Mouse (Mus musculus) stomach, embryonic 16.5 days (tissue): Measurements from ENCODE around the gene Runx1. TPM values are rescaled to one million over a fixed set of nuclear protein-coding genes. Genes with fewer than 3 reads are reported as not detected.

ENCODE experiments used
- ATAC-seq: fragments of 200-750 bp; cut with Nextera tagmentation; 2 replicates; pipeline ENCODE4 v1.8.0; 2017; ENCODE audit warnings: moderate number of reproducible peaks, moderate TSS enrichment; ENCODE audit not compliant: insufficient read depth, low FRiP score
- H3K27ac ChIP-seq: fragments of 300-500 bp; sonication (generic); 2 replicates; pipeline ENCODE4 v1.5.1; 2014; ENCODE audit warnings: low read length
- H3K27me3 ChIP-seq: fragments of 300-500 bp; sonication (generic); 2 replicates; pipeline ENCODE4 v1.6.1; 2014; ENCODE audit warnings: low read length, control low read depth, mixed read lengths; ENCODE audit not compliant: control insufficient read depth, insufficient read depth
- H3K36me3 ChIP-seq: fragments of 300-500 bp; sonication (generic); 2 replicates; pipeline ENCODE4 v1.6.1; 2014; ENCODE audit warnings: low read length; ENCODE audit not compliant: control insufficient read depth, insufficient read depth
- H3K4me1 ChIP-seq: fragments of 300-500 bp; sonication (generic); 2 replicates; pipeline ENCODE4 v1.6.1; 2014; ENCODE audit warnings: low read length, control low read depth, mixed read lengths; ENCODE audit not compliant: control insufficient read depth, insufficient read depth
- H3K4me2 ChIP-seq: fragments of 300-500 bp; sonication (generic); 2 replicates; pipeline ENCODE4 v1.6.1; 2014; ENCODE audit warnings: low read depth, low read length, mixed read lengths
- H3K4me3 ChIP-seq: fragments of 300-500 bp; sonication (generic); replicated peaks from 2 replicates; pipeline ENCODE4 v1.5.1; 2014; ENCODE audit warnings: mild to moderate bottlenecking, low read length
- H3K9ac ChIP-seq: fragments of 300-500 bp; sonication (generic); 2 replicates; pipeline ENCODE4 v1.6.1; 2014; ENCODE audit warnings: low read length
- H3K9me3 ChIP-seq: fragments of 300-500 bp; sonication (generic); replicated peaks from 2 replicates; pipeline ENCODE4 v1.6.1; 2016; ENCODE audit warnings: low read length, control low read depth; ENCODE audit not compliant: control insufficient read depth
- WGBS: fragments of 180-500 bp; shearing (Covaris S2); extraction: QIAGEN DNeasy Blood & Tissue Kit; methylation state at CpG from one replicate; pipeline ENCODE4 v1.1.7; 2014; 5-methylcytosine and 5-hydroxymethylcytosine counted together
- polyA plus RNA-seq: library from polyadenylated mRNA; unstranded; fragments of >200 nt; fragmentation: Nextera tagmentation; extraction: Ambion mirVana; gene quantifications from 2 replicates; pipeline ENCODE4 v1.2.1, GENCODE M21; 2015

Gene Runx1
- polyA plus RNA-seq, 1 experiment from 2014 or later = 9.6 TPM

DNA sequence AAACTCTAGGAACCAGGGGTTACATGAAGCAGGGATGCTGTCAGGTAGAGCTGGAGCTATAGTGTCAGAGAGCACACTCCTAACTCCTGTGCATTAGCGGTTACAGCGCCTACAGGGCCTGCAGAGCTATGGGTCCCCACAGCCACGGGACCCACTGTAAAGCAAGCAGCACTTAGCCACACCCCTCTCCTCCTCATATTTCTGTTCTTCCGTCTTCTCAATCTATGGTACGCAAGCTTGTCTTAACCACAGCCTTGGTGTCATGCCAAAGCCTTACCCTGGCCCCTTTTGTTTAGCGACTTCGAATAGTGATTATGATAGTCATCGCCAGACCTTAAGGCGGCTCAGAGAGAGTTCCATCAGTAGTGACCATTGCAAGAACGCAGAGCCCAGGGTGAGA, 244.2 kb downstream of the Runx1 start:
- no peaks in the 10 kb centered on the region for H3K9me3 ChIP-seq
- no peak overlapping the region for H3K9ac ChIP-seq
- 67% methylated on average over 10 of the region's 10 CpGs for WGBS
- no peaks in the 10 kb centered on the region for H3K27me3 ChIP-seq
- no peaks in the 10 kb centered on the region for H3K36me3 ChIP-seq
- peaks cover 5% of the 10 kb centered on the region; the same call in 1 of the 2 replicates for H3K4me1 ChIP-seq
- ATAC-seq = no peak
- no peak overlapping the region for H3K4me3 ChIP-seq
- no peak overlapping the region for H3K4me2 ChIP-seq
- no peak overlapping the region for H3K27ac ChIP-seq

DNA sequence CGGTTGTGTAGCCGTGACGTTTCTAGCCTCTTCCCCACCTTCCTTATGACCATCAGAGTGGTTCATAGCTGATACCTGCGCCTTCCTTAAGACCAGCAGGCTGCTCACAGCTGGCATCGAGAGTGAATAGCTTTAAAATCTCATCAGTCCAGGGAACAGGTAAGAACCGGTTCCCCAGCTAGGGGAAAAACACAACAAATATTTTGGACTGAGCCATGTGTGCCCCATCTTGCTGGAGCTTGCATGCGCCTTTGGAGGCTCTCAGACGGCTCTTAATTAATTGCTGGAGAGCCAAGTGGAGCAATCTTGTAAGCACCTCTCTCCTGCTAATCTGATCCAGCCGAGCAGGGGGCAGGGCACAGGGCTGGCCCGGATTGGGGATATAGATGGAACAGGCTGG, 245.0 kb downstream of the Runx1 start:
- H3K9ac ChIP-seq = no peak overlapping the region
- peaks cover 5% of the 10 kb centered on the region; the same call in 1 of the 2 replicates for H3K4me1 ChIP-seq
- 76% methylated on average over 10 of the region's 10 CpGs for WGBS
- no peaks in the 10 kb centered on the region for H3K36me3 ChIP-seq
- H3K9me3 ChIP-seq = no peaks in the 10 kb centered on the region
- H3K27me3 ChIP-seq = no peaks in the 10 kb centered on the region
- no peak overlapping the region for H3K4me2 ChIP-seq
- ATAC-seq = no peak
- H3K27ac ChIP-seq = no peak overlapping the region
- H3K4me3 ChIP-seq = no peak overlapping the region

DNA sequence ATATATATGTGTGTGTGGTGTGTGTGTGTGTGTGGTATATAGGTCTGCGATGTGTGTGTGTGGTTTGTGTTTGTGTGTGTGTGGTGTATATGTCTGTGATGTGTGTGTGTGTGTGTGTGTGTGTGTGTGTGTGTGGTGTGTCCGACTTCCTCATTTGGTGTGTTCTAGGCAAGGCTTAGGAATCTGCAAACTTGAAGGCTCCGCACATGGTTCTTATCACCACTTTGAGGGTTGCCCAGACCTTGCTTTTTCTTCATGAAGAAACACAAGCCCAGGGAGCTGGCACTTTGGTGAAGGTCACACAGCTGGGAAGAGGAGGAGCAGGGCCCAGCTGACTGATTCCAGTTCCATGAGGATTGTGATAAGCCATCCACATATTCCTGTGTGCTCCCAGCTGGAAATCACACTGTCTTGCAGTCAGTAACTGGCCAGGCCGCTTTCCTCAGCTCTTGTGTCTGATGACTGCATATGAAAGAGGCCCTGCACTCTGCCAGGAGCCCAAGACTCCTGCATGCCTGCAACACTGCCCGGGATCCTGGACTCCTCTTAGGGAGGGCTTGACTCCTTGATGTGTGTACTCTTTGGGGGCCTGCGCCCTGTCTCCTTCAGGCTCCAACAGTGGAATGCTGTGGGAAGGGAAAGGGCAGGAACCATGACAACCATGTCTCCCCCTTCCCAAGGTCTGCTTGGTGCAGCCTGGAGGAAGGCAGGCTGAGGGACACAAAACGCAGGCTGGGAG, 246.9 kb downstream of the Runx1 start:
- no peak for ATAC-seq
- H3K4me3 ChIP-seq = no peak overlapping the region
- H3K9me3 ChIP-seq = no peaks in the 10 kb centered on the region
- no peaks in the 10 kb centered on the region for H3K27me3 ChIP-seq
- H3K9ac ChIP-seq = no peak overlapping the region
- H3K4me2 ChIP-seq = no peak overlapping the region
- 65% methylated on average over 7 of the region's 7 CpGs for WGBS
- H3K36me3 ChIP-seq = no peaks in the 10 kb centered on the region
- H3K27ac ChIP-seq = no peak overlapping the region
- H3K4me1 ChIP-seq = peaks cover 5% of the 10 kb centered on the region; the same call in 1 of the 2 replicates

DNA sequence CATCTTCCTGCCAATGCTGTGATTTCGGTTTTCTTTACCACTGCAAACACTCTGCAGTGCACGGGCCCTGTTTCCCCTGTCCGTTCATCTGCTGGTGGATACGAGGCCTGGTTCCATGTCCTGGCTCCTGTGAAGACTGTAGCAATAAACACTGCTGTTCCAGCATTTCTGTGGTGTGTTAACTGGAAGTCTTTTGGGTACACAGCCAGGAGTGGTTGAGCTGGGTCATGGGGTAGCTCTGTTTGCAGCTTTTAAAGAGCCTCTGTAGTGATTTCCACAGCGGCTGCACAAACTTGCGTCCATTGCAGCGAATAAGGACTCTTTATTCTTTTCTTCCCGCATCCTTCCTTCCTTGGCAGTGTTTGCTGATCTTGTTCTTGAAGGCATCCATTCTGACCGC, 248.6 kb downstream of the Runx1 start:
- no peak overlapping the region for H3K9ac ChIP-seq
- no peak overlapping the region for H3K4me3 ChIP-seq
- 67% methylated on average over 9 of the region's 9 CpGs for WGBS
- H3K4me1 ChIP-seq = peaks cover 5% of the 10 kb centered on the region; the same call in 1 of the 2 replicates
- H3K27ac ChIP-seq = no peak overlapping the region; the same call in 1 of the 2 replicates
- H3K9me3 ChIP-seq = no peaks in the 10 kb centered on the region
- H3K36me3 ChIP-seq = no peaks in the 10 kb centered on the region
- no peaks in the 10 kb centered on the region for H3K27me3 ChIP-seq
- H3K4me2 ChIP-seq = no peak overlapping the region
- no peak for ATAC-seq

DNA sequence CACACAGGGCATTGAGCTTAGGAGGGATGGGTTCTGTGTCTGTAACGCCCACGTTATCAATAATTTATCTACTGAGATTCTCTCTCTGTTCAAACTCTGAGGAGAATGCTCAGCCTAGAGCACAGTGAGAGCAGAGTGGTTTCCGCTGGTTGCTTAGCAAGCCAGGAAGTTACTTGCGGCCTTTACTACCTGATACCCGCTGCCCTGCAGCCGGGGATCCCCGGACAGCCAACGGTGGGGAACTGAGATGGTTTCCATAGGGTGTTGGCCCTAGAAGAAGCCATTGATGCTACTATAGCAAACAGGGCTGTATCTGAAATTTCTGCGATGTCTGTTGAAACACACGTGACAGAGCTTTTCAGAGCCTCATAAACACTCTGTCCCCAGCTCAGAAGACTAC, 250.2 kb downstream of the Runx1 start:
- ATAC-seq = no peak
- 74% methylated on average over 10 of the region's 10 CpGs for WGBS
- no peak overlapping the region for H3K9ac ChIP-seq
- H3K27me3 ChIP-seq = no peaks in the 10 kb centered on the region
- no peak overlapping the region for H3K4me3 ChIP-seq
- H3K4me1 ChIP-seq = no peaks in the 10 kb centered on the region
- H3K9me3 ChIP-seq = no peaks in the 10 kb centered on the region
- H3K36me3 ChIP-seq = no peaks in the 10 kb centered on the region
- no peak overlapping the region for H3K27ac ChIP-seq
- no peak overlapping the region for H3K4me2 ChIP-seq

DNA sequence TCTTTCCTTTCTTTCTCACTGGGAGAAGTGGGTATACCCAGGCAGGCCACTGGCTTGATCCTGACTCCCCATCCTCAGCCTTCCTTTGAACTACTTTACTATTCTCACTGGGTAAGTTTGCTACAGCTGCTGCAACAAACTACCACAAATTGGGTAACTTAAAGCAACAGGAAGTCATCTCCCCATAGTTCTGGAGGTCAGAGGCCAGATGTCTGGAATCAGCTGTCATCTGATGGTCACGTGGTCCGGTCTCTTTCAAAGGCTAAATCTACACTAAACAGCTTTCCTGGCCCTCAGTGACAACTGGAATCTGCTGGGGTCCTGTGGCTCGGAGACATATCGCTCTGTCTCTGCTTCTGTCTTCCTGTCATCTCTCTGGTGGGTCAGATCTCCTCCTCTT, 252.8 kb downstream of the Runx1 start:
- no peaks in the 10 kb centered on the region for H3K4me1 ChIP-seq
- H3K4me3 ChIP-seq = no peak overlapping the region
- H3K27ac ChIP-seq = no peak overlapping the region
- H3K4me2 ChIP-seq = no peak overlapping the region
- ATAC-seq = no peak
- no peaks in the 10 kb centered on the region for H3K27me3 ChIP-seq
- no peak overlapping the region for H3K9ac ChIP-seq
- whole genome bisulfite sequencing = 47% methylated on average over 4 of the region's 4 CpGs
- no peaks in the 10 kb centered on the region for H3K36me3 ChIP-seq
- H3K9me3 ChIP-seq = no peaks in the 10 kb centered on the region

DNA sequence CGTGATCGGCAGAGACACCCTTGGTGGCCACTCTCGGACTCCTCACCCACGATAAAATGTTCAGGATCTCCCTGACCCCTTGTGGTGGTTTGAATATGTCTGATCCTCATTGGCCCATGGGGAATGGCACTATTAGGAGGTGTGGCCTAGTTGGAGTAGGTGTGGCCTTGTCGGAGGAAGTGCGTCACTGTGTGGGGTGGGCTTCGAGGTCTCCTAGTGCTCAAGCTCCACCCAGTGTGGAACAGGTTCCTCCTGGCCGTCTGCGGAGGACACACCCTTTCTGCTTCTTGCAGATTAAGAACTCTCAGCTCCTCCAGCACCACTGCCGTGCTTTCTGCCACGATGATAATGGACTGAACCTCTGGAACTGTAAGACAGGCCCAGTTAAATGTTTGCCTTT, 254.7 kb downstream of the Runx1 start:
- WGBS = 85% methylated on average over 11 of the region's 11 CpGs
- no peaks in the 10 kb centered on the region; the same call in 1 of the 2 replicates for H3K27me3 ChIP-seq

DNA sequence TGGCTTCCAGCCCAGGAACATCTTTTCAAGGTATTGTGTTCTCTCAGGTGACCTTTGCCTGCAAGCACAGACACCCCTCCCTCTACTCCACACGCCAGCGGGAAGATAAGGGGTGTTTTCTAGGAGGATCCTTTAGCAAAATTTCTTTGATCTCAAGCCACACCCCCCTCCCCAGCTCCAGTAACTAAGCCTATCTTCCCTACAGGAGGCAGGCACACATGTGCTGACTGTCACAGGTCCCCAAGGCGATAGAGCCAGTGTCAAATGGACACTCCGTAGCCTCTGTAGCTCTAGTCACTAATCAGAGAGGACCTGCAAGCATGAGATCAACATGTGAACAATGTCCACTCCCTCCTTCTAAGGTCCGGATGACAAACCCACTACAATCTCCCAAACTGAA, 259.8 kb downstream of the Runx1 start:
- H3K9ac ChIP-seq = no peak overlapping the region
- ATAC-seq = no peak
- H3K4me2 ChIP-seq = no peak overlapping the region
- H3K4me1 ChIP-seq = peaks cover 6% of the 10 kb centered on the region; the same call in 1 of the 2 replicates
- H3K27ac ChIP-seq = no peak overlapping the region
- H3K4me3 ChIP-seq = no peak overlapping the region
- H3K36me3 ChIP-seq = no peaks in the 10 kb centered on the region
- H3K27me3 ChIP-seq = no peaks in the 10 kb centered on the region; the same call in 1 of the 2 replicates
- no peaks in the 10 kb centered on the region for H3K9me3 ChIP-seq
- WGBS = 18% methylated on average over 5 of the region's 5 CpGs

More for the DNA sequence above, 254.7 kb downstream of the Runx1 start:
- Histone ChIP-seq H3K36me3 (no peaks in the 10 kb centered on the region), H3K9me3 (no peaks in the 10 kb centered on the region), H3K4me1 (peaks cover 1% of the 10 kb centered on the region; the same call in 1 of the 2 replicates), H3K27ac (no peak overlapping the region), H3K4me2 (no peak overlapping the region), H3K9ac (no peak overlapping the region), H3K4me3 (no peak overlapping the region)
- ATAC-seq = 0 out of 2 replicates have a peak, but pooled peaks have one; percentile 25

DNA sequence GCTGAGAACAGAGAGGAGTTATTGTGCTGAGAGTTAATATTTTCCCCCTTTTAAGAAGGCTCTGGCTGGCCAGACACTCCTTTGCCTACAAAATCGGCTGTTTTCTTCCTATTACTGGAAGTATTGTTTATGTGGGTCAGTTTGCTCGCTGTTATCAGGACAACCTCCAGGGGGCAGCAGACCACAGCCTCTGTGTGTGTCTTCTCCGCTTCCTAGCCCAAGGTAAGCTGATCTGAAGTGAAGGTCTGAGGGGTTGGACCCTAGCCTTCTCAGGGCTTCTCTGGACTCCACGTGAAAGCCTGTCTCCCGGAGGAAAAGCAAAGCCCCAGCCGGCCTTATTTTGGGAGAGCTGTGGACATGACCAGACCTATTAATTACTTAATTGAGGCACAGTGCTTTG, 260.2 kb downstream of the Runx1 start:
- no peaks in the 10 kb centered on the region for H3K36me3 ChIP-seq
- no peaks in the 10 kb centered on the region; the same call in 1 of the 2 replicates for H3K27me3 ChIP-seq
- H3K4me3 ChIP-seq = no peak overlapping the region
- no peaks in the 10 kb centered on the region for H3K9me3 ChIP-seq
- H3K4me1 ChIP-seq = peaks cover 6% of the 10 kb centered on the region; the same call in 1 of the 2 replicates
- WGBS = 3% methylated on average over 6 of the region's 6 CpGs
- H3K4me2 ChIP-seq = peak overlapping the region; percentile 32
- no peak; the same call in 1 of the 2 replicates for ATAC-seq
- no peak overlapping the region for H3K27ac ChIP-seq
- H3K9ac ChIP-seq = no peak overlapping the region
